Mouse (Mus musculus) thymus, postnatal 36 days (tissue): Measurements from ENCODE around the gene Bmp2k.
A peak's percentile ranks its signal among the peaks of the same experiment; 100 is the strongest.

Experiments
- DNase-seq, 2 experiments: peaks; one replicate each; pipeline ENCODE4 v3.0.0; 2022; ENCODE audit warnings: mixed read lengths in 2 of 2

The Bmp2k gene

DNA sequence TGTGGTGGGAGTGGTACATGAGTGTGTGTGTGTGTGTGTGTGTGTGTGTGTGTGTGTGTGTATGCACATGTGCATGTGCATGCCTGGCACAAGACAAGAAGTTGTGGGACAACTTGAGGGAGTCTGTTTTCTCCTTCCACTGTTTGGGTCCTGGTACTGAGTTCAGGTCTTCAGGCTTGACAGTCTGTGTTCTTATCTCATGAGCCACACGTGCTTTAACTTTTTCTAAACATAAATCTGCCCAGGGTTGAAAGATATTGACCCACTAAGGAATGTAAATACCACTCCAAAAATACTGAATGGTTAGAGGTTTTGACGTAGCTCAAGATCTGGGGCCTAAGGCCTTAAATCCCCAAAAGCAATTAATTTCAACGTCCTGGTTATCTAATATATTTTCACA is 23.8 kb upstream of the Bmp2k start:
- no peak for DNase-seq

DNA sequence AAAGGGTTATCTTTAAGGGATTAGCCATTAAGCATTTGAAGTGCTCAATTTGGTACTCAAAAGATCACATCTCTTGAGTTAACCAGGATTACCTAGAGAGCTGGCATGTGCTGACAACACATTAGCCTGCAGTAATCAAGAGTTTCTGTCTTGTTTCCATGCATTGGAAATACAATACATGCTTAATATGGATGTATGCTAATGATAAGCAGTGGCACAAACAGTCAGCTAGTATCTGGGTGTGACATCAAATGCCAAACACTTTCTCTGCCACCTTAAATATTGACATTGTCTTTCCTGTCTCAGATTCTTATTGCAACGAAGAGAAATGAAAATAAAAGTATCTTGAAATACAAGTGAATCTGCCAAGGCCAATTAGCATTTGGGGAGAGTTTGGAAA is 22.8 kb upstream of the Bmp2k start:
- no peak for DNase-seq

DNA sequence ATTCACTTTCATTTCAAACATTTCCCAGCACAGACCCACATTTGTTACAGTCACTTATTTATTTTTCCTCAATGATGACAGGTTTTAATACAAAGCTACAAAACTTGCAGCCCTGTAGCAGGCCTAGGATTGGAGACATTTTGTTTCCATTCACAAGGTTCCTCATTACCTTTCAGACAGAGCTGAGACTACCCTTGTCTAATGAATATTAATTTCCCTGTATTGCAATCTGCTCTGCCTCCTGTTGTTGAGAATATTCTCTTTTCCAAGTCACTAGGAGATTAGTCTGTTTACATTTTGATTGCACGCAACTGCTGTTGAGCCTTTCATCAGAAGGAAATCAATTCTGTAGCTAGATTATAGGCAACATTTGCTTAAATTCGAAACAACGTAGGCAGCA is 22.4 kb upstream of the Bmp2k start:
- DNase-seq: no peak

DNA sequence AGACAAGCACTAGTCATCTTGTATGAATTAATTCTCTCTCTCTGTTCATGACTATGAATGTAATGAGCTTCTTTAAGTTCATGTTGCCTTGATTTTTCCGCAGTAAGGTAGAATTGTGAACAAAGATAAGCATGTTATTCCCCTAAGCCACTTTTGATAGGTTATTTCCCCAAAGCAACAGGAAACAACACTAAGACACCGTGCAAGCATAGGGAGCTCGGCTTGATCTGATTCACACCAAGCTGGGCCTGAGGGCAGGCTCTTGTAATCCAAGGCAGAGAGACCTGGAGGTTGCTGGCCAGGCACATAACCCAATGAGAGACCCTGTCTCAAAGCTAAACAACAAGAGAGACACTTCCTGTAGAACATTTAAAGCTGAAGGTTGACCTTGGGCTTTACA is 21.3 kb upstream of the Bmp2k start:
- no peak for DNase-seq

DNA sequence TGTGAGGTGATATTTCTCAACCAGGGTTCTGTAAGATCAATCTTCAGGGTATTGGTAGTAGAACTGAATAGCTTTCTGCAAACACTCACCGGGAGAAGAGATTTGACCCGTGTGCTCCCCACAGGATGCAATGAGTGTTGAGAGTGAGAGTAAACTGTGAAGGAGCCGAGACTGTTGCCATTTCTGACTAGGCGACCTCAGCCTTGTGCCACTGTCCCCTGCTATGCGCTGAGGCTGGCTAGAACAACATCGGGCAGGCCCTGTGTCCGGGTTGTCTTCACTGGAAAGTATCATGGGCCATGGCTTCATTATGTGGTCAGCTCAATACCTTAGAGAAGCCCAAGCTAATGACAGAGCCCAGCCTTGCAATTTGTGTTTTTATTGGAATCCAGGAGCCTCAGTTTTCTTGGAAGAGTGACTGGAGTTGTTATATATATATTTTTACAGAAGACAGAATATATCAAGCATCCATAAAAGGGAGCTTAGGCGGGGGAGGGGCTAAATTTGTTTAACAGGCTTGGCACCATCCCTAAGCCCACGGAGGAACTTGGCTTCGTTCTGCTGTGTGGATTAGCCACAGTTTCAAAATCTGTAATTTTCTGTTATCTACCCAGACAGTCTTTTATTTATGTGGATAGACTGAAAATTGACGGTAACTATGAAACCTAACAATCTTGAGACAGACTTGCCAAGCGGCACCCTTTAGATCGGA is 18.0 kb upstream of the Bmp2k start:
- DNase-seq: no peak

DNA sequence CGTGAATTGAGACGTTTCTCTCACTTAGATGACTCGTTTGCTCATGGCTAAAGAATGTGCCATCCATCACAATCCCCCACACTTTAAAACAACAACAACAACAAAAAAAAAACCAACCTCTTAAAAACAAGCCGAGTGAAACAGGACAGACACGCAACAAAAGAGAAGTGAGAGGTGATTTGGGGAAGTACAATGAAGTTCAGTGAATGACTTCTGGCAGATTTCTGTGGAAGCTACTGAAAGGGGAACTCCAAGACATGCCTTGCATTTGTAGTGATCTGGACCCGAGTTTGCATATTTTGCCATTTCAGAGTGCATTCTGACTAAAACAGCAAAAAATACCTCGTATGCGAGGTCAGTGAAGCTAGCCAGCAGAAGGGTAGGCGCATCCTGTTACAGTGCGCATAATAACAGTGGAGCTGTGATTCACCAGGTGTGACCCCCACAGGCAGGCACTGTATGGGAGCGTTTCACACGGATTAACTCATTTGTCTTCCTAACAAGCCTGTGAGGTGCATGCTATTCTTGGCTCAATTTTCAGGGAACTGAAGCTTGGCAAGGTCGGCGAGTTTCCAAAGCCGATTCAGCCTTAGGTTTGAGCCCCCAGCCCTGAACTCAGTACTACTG is 17.4 kb upstream of the Bmp2k start:
- no peak for DNase-seq

DNA sequence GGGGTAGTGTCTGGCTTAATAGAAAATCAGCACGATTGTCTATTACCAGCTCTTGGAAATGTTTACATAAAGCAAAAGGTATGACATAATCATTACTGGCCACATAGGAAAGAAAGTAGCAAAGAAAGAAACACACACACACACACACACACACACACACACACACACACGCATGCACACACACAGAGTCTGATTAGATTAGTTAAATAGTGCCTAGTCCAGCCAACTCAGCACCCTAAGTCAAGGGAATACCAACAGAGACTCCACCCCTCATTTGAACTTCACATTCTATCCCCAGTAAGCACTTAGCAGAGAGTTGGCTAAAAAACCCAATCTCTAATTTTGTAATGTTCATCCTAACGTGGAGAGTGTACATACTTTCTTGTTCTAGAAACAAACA is 15.5 kb upstream of the Bmp2k start:
- no peak for DNase-seq

DNA sequence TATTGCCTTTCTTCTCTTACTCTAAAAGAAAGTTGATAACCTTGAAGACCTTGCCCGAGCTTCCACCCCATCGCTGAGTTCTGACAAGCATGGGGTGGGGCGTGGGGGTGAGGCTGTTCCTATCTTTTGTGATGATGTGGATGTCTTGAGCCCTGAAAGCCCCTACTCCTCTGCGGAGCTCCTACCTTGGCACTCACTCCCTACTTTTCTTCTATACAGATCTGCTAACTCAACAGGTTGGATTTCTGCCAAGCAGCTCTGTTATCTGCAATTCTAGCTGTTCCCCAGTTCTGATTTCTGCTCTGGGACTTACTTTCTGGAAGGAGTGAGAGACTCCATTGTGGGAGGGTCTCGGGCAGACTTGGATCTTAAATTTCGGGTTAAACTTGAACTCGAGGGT is 14.3 kb upstream of the Bmp2k start:
- no peak for DNase-seq

DNA sequence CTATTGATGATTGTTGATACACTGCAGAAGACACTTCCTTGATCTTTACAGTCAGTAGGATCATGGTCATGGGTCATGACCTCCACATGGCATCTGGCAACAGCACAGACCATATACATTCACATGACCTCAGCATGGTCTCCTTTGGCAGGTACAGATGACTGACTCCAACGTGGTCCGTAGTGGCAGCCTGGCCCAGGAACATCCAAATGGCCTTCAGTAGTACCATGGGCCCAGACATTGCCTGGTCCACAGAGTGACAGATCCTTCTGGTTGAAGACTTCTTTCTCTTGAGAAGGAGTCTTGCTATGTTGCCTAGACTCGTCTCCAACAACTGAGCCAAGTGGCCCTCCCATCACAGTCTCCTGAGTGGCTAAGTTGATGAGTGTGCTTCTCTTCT is 10.6 kb upstream of the Bmp2k start:
- no peak for DNase-seq

DNA sequence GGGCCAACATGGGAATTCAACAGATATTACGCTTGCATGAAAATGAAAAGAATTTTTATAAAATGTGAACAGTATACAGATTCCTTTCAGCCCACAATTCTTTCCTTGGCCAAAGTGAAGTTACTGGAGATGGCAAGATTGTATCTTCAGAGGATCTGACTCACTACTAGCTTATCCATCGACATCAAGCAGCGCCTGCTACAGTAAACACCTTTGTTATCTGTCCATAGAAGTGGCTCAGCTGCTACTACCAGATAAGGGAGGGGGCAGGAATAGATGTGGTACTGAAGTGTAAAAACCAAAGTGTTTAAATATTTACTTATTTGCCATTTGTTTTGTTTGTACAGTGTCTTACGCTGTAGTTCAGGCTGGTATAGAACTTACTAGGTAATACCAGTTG is 8.6 kb upstream of the Bmp2k start:
- DNase-seq: no peak

DNA sequence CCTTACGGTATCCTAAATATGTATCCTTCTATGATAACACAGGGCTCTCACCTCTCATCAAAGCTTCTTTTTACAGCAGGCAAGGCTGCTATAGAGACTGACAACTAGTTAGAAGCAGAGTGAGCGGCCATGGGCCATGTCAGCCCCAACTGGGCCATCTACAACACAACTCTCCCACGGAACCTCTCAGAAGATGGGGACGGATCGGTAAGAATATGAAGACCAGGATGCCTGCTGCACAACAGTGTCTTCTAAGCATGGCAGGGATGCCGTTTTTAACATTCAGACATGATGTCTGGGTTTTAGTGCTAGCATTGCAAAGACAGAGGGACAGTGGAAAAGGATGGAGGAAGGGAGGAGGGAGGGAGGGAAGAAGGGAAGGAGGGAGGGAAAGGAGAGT is 6.3 kb upstream of the Bmp2k start:
- no peak for DNase-seq

DNA sequence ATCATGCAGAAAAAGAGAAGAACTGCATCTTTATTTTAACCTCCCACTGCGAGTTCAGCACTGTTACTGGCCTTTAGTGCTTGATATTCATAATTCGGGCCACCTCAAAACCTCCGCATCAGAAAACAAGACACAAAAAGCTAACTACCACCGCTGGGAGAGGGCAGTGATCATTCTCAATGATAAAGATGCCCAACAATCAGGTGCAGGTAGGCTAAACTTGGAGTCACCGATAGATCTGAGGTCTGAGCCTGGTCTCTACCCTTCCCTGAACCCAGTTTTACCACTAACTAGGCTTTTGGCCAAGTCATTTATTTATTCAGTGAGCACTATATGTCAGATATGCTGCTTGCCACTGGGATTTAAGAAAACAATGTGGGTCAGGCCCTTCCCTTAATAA is 4.8 kb upstream of the Bmp2k start:
- no peak for DNase-seq

DNA sequence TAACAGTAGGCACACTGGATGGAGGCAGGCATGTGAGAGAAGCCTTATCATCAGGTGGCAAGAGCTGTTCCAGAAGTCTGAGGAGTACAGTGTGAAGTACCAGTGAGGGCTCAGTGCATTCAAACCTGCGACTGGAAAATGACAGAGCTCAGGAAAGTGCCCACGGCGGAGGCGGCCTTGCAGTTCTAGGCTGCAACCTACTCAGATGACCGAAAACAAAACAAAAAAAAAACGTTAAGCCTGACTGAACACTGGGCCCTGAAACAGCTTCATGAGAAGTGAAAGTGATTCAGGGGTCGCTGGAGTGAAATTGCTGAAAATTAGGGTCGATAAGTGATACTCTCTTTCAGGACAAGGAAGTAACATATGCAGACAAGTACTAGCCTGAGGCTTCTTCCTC is 4.4 kb upstream of the Bmp2k start:
- no peak for DNase-seq

DNA sequence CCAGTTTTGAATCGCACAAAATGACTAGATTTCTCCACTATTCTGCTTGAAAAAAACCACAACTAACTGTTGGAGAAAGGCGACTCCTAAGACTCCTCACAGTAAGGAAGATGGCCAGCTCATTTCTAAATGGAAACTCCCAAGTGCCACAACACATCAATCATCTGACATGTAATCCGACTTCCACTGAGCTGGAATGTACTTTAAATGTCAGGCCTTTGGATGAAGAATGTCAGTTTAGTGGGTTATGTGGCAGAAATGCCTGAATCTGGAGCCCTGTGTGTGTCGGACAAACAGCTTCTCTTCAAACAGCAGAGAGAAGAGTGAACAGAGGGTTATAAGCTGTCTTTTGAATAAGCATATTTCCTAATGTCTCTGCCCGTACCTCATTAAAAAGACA is 1.7 kb upstream of the Bmp2k start:
- DNase-seq: no peak

DNA sequence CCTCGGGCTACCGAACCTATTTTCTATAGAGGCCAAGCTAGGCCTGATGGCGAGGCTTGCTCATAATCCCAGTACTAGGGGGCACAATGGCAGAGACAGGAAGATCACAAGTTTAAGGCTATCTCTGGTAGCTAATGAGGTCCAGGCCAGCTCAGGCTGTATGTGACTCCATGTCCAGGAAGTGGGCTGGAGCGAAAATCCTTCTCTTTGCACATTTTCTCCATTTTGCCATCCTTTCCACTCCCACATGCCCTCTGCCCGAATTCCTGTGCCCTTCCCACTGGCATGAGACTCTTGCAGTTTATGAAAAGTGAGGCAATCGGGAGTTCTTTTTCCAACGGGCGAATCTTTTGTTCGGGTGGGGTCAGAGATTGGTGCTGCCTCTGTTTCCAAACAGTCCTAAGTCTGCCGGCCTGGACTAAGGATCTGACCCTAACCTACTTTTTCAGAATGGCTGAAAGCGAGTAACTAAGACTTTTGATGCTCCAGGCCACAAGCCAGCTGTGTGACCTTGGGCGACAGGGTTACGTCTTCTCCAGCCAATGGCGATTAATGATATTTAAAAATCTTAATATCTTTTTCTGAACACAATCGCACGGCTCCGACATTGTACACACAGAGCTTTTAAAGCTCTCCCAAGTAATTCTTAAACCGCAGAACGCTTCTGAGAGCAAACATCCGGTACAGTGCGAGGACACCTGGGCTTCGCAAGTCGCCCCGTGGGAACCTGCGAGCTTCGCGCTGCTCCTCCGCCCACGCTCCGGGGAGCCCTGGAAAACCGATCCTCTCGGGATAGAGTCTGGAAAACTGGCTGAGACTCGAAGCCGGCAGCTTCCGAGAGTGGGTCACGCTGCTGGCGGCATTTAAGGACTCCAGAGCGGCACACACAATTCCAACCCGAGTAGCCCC is 834 bp upstream of the Bmp2k start:
- DNase-seq: peak; percentile 21 to 83

DNA sequence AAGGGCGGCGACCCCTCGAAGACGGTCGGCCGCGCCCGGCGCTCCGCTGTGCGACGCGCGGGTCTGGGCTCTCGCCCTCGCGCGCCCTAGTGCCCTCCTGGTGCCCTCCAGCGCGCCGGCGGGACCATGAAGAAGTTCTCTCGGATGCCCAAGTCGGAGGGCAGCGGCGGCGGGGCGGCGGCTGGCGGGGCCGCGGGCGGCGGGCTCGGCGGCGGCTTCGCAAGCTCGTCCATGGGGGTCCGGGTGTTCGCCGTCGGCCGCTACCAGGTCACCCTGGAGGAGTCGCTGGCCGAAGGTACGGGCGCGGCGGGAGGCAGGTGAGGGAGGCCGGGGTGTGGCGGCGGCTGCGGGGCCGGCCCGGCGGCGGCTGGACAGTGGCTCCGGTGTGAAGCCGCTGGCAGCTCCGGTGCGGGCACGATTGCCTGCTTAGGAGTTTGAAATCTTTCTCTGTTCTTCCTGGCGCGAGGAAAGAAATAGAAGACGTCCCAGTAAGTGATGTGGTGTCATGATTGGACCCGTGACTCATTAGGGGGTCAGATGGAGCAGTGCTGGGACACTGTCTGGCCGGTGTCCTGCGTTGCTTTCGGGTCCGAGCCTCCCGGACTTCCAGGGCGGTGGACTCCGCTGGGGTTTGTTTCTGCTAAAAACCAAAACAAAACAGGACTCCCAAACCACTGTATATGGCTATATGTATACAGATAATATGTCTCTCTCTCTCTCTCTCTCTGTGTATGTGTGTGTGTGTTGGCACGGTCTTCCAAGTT is 495 bp downstream of the Bmp2k start:
- peak; percentile 38 to 73 for DNase-seq

DNA sequence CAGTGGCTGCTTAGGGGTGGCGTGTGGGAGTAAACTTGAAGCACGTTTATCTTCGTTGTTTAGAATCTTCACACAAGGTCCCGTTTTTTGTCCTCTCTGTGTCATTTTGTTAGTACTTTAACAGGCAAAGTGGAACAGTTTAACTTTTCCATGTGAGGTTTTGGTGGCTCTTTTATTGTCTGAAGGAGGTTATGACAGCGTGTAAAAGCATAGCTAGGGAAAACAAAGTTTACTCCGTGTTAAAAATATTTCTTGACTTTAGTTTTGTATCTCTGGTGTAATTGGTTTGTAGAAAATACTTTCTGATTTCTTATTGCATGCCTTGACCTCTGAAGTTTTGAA is 1.0 kb downstream of the Bmp2k start:
- no peak for DNase-seq

DNA sequence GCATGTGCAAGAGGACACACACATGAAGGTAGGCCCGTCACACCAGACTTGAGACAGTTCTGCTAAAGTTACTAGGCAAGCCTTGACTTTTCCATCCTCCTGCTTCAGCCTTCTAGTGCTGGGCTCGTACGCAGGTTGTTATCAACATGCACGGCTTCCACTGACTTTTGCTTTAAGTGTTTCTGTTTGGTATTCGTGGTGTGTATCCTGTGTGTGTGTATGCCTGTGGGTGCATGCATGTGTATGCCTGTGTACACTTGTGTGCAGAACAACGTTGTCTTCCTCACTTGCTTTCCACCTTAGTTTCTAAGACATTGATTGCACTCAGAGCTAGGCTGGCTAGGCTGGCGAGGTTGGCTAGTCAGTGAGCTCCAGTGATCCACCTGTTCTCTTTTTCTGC is 2.1 kb downstream of the Bmp2k start:
- DNase-seq: no peak

DNA sequence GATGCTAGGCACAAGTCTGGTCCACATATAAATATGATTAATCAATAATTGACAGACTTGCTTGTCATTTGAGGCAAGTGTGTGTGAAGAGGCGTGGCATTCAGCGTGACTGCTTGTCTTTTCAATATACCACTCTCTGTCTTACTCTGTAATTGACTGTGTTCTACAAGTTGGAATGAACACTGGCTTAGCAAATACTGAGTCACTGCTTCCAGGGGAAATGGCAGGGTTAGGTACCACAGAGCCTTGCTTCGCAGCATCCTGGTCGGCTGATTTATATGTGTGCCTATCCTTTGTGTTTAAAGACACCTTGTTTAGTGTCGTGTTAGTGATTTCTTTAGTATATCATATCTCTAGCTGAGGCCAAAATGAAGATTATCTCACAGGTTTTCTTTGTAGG is 3.0 kb downstream of the Bmp2k start:
- no peak for DNase-seq

DNA sequence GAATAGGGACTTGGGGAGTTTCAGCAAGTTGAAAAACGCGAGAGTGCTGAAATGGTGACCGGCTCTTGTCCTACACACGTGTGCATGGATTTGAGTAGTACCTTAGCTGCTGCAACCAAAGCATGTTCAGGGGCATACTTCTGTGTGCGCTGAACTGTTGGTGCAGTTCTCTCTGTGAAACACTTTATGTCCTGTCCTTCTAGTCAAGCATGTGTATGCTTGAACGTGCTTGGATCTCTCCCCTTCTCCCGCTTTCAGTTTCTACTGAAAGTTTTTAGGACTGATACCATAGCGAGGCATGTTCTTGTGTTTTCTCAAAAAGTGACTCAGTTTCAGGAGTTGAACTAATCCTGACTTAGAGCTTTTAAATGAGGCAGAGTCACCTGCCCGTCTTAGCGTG is 3.7 kb downstream of the Bmp2k start:
- DNase-seq: no peak

DNA sequence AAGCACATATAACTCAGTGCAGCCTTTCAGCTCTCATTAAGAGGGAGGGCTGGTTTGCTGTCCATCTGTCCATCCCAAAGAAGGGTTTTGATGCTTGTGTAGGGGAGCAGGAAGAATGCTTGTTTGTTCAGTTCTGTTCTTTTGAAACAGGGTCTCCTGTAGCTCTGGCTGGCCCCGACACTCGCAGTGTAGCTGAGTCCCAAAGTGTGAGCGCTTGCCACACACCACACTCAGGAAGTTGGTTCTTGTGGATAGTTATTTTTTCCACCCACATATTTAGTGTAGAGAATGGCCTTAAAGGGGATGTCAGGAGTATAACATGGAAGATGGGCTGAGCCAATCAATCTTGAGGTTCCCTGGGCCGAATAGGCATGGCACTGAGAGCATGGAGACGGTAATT is 4.1 kb downstream of the Bmp2k start:
- DNase-seq: no peak

DNA sequence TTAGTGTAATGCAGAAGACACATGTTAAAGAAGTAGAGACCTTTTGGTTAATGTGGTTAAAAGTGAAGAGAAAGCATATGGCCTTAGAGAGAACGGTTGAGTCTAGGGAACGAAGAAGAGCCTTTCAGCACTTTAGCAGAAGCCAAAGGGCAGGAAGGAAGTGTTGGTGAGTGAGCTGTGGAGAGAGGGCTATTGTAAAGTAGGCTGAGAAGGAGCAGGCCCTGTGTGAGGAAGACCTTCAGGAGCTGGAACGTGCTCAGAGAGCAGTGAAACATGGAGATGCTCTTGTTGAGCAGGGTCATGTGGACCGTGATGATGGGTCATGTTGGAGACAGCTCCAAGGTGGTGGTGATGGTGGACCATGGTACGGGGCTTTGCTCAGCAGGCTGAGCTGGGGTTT is 4.8 kb downstream of the Bmp2k start:
- DNase-seq: no peak

DNA sequence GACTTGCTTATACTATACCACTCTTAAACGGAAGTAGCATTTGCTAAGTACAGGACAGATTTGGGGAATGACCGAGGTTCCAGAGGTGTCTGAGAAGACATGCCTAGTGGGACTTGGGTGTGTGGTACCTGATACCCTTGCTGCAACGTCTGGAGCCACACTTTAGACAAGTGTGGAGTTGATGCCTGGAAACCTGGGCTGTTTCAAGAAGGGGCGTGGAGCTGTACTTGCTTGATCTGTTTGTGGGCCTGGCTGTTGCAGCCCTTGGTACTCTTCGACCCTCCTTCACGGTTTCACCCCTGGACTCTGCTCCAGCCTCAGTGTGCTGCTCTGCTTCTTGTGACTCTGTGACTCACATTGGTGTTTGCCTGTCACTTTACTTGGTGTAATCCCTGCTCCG is 5.4 kb downstream of the Bmp2k start:
- no peak for DNase-seq
